Mouse (Mus musculus): Measurements from ENCODE around the gene Eva1b. TPM values are rescaled to one million over a fixed set of nuclear protein-coding genes. Genes with fewer than 3 reads are reported as not detected.

Eva1b gene
- 67.8 TPM for polyA plus RNA-seq (2014; fragmentation: Illumina TruSeq; extraction: RNeasy Lipid Tissue Mini Kit (QIAGEN cat#74804); ENCODE audit: insufficient read depth, low read depth, low replicate concordance)

GRCm38 (mm10) chr4:126147533-126148160 is at the start of gene Eva1b:
Gene Eva1b (plus strand): TSS chr4:126147744.

DNA sequence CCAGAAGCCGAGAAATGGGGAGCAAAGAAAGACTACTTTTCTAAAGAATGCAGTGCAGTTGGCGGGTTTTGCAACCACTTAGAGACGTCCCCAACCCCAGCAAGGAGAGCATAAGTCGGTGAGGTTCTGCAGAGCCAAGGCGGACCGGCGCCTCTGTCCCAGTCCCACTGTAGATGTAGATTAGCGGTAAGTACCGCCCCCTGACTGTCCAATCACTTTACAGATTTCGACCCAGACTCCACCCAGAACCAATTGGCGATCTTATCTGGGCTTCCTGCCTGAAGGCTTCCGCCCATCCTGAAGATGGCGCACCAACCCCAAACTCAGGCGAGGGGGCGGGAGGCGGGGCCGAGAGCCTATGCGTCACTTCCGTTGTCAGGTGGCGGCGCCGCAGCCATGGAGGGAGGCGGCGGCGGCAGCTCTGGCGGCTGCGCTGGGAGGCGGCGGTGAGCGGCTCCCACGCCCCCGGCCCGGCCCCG is 43.9 kb upstream of the Eva1b start, which contains the start of gene Stk40:
TSS of gene Stk40 (plus strand) at position 368 of the 479 bp plus-strand sequence.

DNA sequence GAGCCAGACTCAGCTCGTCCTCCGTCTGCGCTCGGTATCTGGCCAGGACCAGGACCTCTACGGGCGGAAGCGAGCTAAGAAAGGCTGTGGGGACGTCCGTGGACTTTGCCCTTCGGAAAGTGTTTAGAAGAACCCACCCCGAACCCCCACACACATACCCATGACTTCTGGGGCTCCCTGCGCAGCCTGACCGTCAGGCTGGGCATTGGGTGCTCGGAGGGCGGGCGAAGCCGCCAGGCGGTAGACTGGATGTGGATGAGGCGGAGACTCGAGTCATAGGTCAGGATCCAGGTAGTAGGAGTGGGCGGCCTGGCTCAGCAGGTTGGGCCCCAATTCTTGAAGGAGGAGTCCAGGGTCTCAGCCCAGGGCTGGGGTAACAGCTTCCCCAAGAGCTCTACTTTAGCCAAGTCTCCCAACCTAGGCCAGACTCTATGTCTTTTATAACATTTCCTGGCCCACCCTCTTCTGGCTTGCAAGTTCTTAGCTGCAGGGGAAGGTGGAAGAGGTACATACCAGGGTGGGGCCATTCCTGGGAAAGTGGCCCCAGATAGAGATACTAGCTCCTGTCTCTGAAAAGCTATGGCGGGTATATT is 15.6 kb downstream of the Eva1b start, which contains the start of gene Sh3d21:
TSS of gene Sh3d21 (minus strand) at position 425 of the 593 bp plus-strand sequence.

Other genes with a start within 250 kb of the Eva1b start
- gene Csf3r, start 123.2 kb upstream of the Eva1b start, polyA plus RNA-seq (2014; fragmentation: Illumina TruSeq; extraction: RNeasy Lipid Tissue Mini Kit (QIAGEN cat#74804); ENCODE audit: insufficient read depth, low read depth, low replicate concordance): 9.5 TPM
- gene Mrps15, start 100.8 kb upstream of the Eva1b start, polyA plus RNA-seq (2014; fragmentation: Illumina TruSeq; extraction: RNeasy Lipid Tissue Mini Kit (QIAGEN cat#74804); ENCODE audit: insufficient read depth, low read depth, low replicate concordance): 47.3 TPM
- 10.3 TPM for gene Oscp1, start 89.2 kb upstream of the Eva1b start, polyA plus RNA-seq (2014; fragmentation: Illumina TruSeq; extraction: RNeasy Lipid Tissue Mini Kit (QIAGEN cat#74804); ENCODE audit: insufficient read depth, low read depth, low replicate concordance)
- gene Lsm10, start 51.1 kb upstream of the Eva1b start, polyA plus RNA-seq (2014; fragmentation: Illumina TruSeq; extraction: RNeasy Lipid Tissue Mini Kit (QIAGEN cat#74804); ENCODE audit: insufficient read depth, low read depth, low replicate concordance): 28.6 TPM
- 23.3 TPM for gene Stk40, start 43.8 kb upstream of the Eva1b start, polyA plus RNA-seq (2014; fragmentation: Illumina TruSeq; extraction: RNeasy Lipid Tissue Mini Kit (QIAGEN cat#74804); ENCODE audit: insufficient read depth, low read depth, low replicate concordance)
- gene Sh3d21, start 15.7 kb downstream of the Eva1b start, polyA plus RNA-seq (2014; fragmentation: Illumina TruSeq; extraction: RNeasy Lipid Tissue Mini Kit (QIAGEN cat#74804); ENCODE audit: insufficient read depth, low read depth, low replicate concordance): 9.4 TPM
- gene Thrap3, start 55.0 kb downstream of the Eva1b start, polyA plus RNA-seq (2014; fragmentation: Illumina TruSeq; extraction: RNeasy Lipid Tissue Mini Kit (QIAGEN cat#74804); ENCODE audit: insufficient read depth, low read depth, low replicate concordance): 40.4 TPM
- 78.5 TPM for gene Map7d1, start 108.6 kb downstream of the Eva1b start, polyA plus RNA-seq (2014; fragmentation: Illumina TruSeq; extraction: RNeasy Lipid Tissue Mini Kit (QIAGEN cat#74804); ENCODE audit: insufficient read depth, low read depth, low replicate concordance)
- 62.7 TPM for gene Trappc3, start 114.6 kb downstream of the Eva1b start, polyA plus RNA-seq (2014; fragmentation: Illumina TruSeq; extraction: RNeasy Lipid Tissue Mini Kit (QIAGEN cat#74804); ENCODE audit: insufficient read depth, low read depth, low replicate concordance)
- gene Col8a2, start 139.0 kb downstream of the Eva1b start, polyA plus RNA-seq (2014; fragmentation: Illumina TruSeq; extraction: RNeasy Lipid Tissue Mini Kit (QIAGEN cat#74804); ENCODE audit: insufficient read depth, low read depth, low replicate concordance): 3.6 TPM
- gene Adprhl2, start 174.0 kb downstream of the Eva1b start, polyA plus RNA-seq (2014; fragmentation: Illumina TruSeq; extraction: RNeasy Lipid Tissue Mini Kit (QIAGEN cat#74804); ENCODE audit: insufficient read depth, low read depth, low replicate concordance): 26.1 TPM
- 11.0 TPM for gene Tekt2, start 177.9 kb downstream of the Eva1b start, polyA plus RNA-seq (2014; fragmentation: Illumina TruSeq; extraction: RNeasy Lipid Tissue Mini Kit (QIAGEN cat#74804); ENCODE audit: insufficient read depth, low read depth, low replicate concordance)